Mouse (Mus musculus) mouse trophoblast stem cell (cell line): ENCODE results near the gene Fbl.
"Not testable (repeated sequence)": the region's sequence is repeated elsewhere in the genome, so short reads cannot be mapped to it uniquely, and the experiment has no call there.

ENCODE experiments used
- in situ Hi-C, 2 experiments: fragments of 300-500 bp; cut with MseI, MboI; formaldehyde crosslinking; loops; 2 replicates in 1 of 2; 3 replicates in 1 of 2; pipeline ENCODE4 v1.15.1; 2025

Gene Fbl

GRCm38 (mm10) chr7:28169489-28170422 lies at the start of gene Fbl:
Gene Fbl (plus strand): TSS chr7:28169710.
- in situ Hi-C loops, result no loop called here

DNA sequence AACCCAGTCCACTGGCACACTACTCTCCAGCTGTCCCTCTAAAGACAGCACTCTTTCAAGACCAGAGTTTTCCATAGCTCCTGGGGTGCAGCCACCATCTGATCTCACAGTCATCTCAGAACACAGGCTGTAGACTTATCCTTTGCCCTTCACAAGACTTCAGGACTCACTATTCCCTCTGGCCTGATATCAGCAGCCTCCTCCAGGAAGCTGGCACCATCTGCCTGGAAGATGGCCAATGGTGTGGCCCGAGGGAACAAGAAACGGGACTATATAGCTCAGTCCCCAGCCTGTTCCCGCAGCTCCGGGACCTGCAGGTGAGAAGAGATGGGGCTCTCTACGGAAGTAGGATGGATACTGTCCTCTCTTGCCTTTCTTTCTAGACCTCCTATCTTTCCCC lies 40.3 kb upstream of the Fbl start, which contains the start of gene 9530053A07Rik:
Gene 9530053A07Rik, plus strand, starts transcription at position 301 of the 400 bp plus-strand sequence.
- in situ Hi-C loops, result no loop called here

- in situ Hi-C loops, result no loop called here
These were observed 31.9 kb upstream of the Fbl start for GRCm38 (mm10) chr7:28137613-28138012.

GRCm38 (mm10) chr7:28148263-28148662 lies 21.2 kb upstream of the Fbl start:
- in situ Hi-C loops, result loop anchor here in 1 of 2 experiments (10.0 kb wide), 1 partner anchor 93 kb away; the partner anchor contains the start of gene Psmc4

DNA sequence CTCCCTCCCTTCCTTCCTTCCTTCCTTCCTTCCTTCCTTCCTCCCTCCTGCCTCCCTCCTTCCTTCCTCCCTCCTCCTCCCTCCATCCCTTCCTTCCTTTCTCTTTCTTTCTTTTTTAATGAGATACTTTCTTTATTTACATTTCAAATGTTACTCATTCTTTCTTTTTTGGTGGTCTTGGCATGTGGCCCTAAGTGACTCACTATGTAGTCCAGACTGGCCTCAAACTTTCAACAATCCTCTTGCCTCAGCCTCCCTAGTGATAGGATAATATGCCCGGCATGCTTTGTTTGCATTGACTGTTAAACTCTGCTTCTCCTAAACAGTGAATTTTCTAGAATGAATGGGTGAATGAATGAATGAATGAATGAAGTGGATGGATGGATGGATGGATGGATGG lies 19.7 kb upstream of the Fbl start:
- in situ Hi-C loops, result loop anchor here in 1 of 2 experiments (10.0 kb wide), 1 partner anchor 95 kb away; the partner anchor contains the start of gene Psmc4

DNA sequence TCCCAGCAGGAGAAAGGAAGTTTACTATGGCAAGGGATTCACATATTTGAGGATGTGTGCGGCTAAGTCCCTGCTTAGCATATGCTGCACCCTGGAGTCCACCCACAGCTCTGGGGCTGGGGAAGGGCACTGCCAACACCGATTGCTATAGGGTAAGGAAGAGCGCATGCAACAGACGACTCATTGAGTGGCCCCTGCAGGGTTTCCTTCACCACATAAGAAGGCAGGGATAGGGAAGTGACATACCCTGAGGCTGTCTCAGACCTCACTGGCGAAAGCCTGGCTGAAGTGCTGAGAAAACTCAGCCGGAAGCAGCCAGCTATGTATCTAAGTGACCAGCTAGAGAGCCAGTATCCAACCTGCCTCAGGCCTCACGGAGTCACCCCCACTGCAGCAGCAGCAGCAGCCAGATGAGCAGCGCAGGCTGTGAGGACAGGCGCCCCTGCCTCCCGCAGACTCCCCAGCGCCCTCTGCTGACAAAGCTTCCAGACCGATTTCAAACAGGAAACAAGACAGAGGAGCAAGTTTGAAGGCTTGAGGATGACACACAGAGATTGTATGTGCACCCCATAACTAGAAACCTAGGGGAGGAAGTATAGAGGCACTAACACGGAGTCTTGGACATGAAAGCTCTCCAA lies 17.8 kb upstream of the Fbl start:
- in situ Hi-C loops, result no loop called here

DNA sequence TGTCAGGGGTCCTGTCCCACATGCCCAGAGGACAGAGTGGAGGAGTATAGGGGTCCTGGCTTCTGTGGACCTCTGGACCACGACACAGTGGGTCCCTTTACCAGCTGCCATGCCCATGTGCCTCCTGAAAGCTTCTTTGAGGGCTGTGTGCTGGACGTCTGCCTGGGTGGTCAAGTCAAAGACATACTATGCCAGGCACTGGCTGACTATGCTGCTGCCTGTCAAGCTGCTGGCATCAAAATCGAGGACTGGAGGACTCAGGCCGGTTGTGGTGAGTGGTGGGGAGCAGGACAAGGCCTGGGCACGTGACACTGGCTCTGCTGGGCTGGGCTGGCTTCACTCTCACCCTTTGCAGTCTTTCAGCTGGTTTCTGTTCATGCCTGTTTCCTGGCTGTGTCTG lies 15.9 kb upstream of the Fbl start:
- in situ Hi-C loops, result not testable (repeated sequence)

DNA sequence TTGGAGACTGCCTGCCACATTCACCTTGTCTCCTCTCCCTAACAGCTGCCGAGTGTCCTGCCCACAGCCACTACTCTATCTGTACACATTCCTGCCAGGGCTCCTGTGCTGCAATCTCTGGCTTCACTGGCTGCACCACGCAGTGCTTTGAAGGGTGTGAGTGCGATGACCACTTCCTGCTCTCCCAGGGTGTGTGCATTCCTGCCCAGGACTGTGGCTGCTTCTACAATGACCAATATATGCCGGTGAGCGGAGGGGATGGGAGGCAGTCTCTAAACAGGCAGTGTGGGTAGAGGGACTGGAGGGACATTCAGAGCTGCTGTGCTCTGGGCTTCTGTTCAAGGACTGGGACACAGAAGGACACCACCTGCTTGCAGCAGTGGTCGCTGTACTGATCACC lies 10.2 kb upstream of the Fbl start:
- in situ Hi-C loops, result no loop called here

- in situ Hi-C loops, result no loop called here
These were observed 9.6 kb upstream of the Fbl start for GRCm38 (mm10) chr7:28159893-28160292.

DNA sequence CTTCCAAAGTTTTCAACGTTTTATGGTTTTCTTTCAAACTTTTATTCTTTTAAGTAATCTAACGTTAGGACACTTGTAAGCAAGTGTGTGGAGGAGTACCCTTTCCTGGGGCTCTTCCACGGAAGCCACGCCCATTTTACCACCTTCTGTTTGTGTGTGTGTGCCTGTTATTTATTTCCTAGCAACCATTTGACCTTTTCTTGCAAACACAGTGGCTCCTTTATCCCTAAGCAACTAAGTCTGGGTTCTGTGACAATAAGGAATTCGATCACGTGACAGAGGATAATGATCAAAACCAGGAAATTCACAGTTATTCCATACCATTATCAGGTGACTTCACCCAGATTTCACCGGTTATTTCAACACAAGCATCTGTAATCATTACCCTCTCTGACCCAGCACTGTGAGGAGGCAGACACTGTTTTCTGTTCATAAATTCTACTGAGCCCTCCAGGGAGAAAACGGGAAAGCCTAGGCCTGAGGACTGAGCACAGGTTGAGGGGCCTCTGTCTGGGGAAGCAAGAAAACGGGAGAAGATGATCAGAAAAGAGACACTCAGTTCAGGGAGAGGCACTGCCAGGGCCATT lies 8.3 kb upstream of the Fbl start:
- in situ Hi-C loops, result no loop called here

DNA sequence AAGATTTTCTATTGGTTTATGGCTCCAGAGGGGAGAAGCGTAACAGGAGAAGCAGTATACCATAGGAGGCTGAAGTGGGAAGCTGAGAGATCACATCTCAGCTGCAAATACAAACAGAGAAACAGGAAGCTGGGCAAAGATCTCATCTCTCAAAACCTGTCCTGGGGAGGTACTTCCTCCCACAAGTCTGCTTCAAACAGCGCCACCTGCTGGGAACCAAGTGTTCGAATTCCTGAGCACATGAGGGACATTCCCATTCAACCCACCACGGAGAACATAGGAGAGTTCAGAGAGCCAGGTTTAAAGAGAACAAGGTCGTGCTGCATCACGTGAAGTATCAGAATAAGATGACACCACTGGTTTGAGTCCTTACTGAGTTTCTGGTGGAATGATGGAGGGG lies 4.1 kb upstream of the Fbl start:
- in situ Hi-C loops, result no loop called here

- in situ Hi-C loops, result no loop called here
These were observed 992 bp upstream of the Fbl start for GRCm38 (mm10) chr7:28168320-28169115.

GRCm38 (mm10) chr7:28175358-28175757 lies 5.8 kb downstream of the Fbl start:
- in situ Hi-C loops, result no loop called here

- in situ Hi-C loops, result no loop called here
These were observed 9.7 kb downstream of the Fbl start, which contains the start of gene Dyrk1b for GRCm38 (mm10) chr7:28179228-28179627. Gene Dyrk1b (plus strand): TSS chr7:28179469.

- in situ Hi-C loops, result no loop called here
These were observed 10.3 kb downstream of the Fbl start for GRCm38 (mm10) chr7:28179741-28180377.

DNA sequence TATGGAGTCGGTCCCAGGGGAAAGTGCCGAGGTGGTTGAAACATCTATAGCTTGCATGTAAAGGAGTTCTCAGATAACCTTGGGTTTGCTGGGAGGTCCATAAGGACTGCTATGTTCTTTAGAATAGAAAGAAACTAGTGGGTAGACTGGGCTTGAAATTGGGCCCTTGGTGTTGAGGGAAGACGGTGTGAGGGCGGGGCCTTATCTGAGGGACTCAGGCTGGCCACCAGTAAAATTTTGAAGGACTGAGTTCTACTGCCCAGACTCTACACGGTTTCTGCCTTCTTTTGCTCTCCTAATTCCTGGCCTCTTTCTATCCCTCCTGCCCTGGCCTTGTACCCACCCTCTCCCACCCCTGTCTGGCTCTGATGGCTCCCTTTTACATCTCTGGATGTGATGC lies 11.4 kb downstream of the Fbl start:
- in situ Hi-C loops, result no loop called here

GRCm38 (mm10) chr7:28181376-28181775 lies 11.9 kb downstream of the Fbl start:
- in situ Hi-C loops, result no loop called here

DNA sequence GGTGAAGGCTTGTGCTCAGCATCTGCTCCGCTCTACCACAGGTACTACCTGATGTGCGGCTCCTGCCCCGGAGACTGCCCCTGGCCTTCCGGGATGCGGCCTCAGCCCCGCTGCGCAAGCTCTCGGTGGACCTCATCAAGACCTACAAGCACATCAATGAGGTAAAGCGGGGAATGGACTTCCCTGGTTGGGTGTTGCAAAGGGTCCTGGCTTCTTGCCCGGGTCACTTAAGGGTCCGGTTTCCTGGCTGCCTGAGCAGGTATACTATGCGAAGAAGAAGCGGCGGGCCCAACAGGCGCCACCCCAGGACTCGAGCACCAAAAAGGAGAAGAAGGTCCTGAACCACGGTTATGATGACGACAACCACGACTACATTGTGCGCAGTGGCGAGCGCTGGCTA lies 12.8 kb downstream of the Fbl start:
- in situ Hi-C loops, result no loop called here

DNA sequence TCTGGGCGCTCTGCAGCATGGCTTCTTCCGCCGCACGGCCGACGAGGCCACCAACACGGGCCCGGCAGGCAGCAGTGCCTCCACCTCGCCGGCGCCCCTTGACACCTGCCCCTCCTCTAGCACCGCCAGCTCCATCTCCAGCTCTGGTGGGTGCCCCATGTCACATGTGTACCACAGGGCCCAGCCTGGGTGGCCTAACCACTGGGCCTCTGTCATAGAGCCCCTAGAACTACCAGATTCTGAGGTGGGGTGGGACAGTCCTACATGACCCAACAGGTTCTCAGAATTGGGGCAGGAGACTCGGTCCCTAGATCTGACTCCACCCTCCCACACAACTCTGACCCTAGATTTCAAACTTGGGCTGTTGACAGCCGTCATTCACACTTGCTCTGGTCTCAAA lies 16.4 kb downstream of the Fbl start:
- in situ Hi-C loops, result no loop called here

DNA sequence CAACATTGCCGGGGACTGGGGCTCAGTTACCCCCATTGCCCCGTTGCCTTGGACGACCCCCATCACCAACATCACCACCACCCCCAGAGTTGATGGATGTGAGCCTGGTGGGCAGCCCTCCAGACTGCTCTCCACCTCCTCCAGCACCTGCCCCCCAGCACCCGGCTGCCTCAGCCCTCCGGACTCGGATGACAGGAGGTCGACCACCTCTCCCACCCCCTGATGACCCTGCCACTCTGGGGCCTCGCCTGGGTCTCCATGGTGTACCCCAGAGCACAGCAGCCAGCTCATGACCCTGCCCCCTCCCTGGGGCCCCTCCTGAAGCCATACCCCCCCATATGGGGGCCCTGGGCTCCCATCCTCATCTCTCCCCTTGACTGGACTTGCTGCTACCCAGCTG lies 17.1 kb downstream of the Fbl start:
- in situ Hi-C loops, result no loop called here

DNA sequence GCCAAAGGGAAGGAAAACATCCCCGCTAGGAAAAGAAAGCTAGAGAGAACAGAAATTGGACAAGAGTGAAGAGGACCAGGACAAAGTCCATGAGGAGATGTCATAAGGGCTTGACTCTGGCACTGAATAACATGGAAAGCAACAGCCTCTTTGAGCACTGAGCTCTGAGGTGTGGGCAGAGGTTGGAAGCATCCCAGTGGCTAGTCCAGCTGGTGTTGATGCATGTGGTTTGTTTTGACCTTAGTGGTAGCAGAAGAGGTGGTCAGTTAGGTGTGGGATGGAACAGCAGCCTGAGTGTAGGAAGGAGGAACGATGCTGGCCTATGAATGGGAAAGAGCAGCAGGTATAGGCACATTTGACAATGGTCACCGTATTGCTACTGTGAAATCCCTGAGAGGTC lies 22.0 kb downstream of the Fbl start:
- in situ Hi-C loops, result no loop called here
